Mouse (Mus musculus) heart, embryonic 11.5 days (tissue): ENCODE measurements around the gene Sult6b1. TPM values are rescaled to one million over a fixed set of nuclear protein-coding genes. Genes with fewer than 3 reads are reported as not detected.

Experiments
- ATAC-seq: fragments of 200-750 bp; cut with Nextera tagmentation; replicated peaks from 2 replicates; pipeline ENCODE4 v1.8.0; 2017; ENCODE audit warnings: moderate library complexity; ENCODE audit not compliant: insufficient number of reproducible peaks, low FRiP score, low TSS enrichment
- H3K27ac ChIP-seq: fragments of 300-500 bp; sonication (generic); 2 replicates; pipeline ENCODE4 v1.5.1; 2014; ENCODE audit warnings: mild to moderate bottlenecking, low read depth, low read length
- H3K27me3 ChIP-seq: fragments of 300-500 bp; sonication (generic); 2 replicates; pipeline ENCODE4 v1.6.1; 2014; ENCODE audit warnings: mild to moderate bottlenecking, low read length, mixed read lengths; ENCODE audit not compliant: control insufficient read depth, insufficient read depth
- H3K36me3 ChIP-seq: fragments of 300-500 bp; sonication (generic); 2 replicates; pipeline ENCODE4 v1.6.1; 2014; ENCODE audit warnings: mild to moderate bottlenecking, low read length, moderate library complexity, mixed read lengths; ENCODE audit not compliant: control insufficient read depth, insufficient read depth
- H3K4me1 ChIP-seq: fragments of 300-500 bp; sonication (generic); 2 replicates; pipeline ENCODE4 v1.6.1; 2014; ENCODE audit warnings: low read length; ENCODE audit not compliant: control insufficient read depth, insufficient read depth
- H3K4me2 ChIP-seq: fragments of 300-500 bp; sonication (generic); 2 replicates; pipeline ENCODE4 v1.6.1; 2014; ENCODE audit warnings: mild to moderate bottlenecking, moderate library complexity
- H3K4me3 ChIP-seq: fragments of 300-500 bp; sonication (generic); 2 replicates; pipeline ENCODE4 v1.5.1; 2014; ENCODE audit warnings: low read depth, low read length
- H3K9ac ChIP-seq: fragments of 300-500 bp; sonication (generic); 2 replicates; pipeline ENCODE4 v1.6.1; 2014; ENCODE audit warnings: mild to moderate bottlenecking, low read depth, low read length, moderate library complexity
- H3K9me3 ChIP-seq: fragments of 300-500 bp; sonication (generic); replicated peaks from 2 replicates; pipeline ENCODE4 v1.6.1; 2016; ENCODE audit warnings: low read length; ENCODE audit not compliant: control insufficient read depth
- WGBS: fragments of 180-500 bp; shearing (Covaris S2); extraction: QIAGEN DNeasy Blood & Tissue Kit; methylation state at CpG from one replicate; pipeline ENCODE4 v1.1.7; 2014; ENCODE audit not compliant: insufficient replicate concordance; 5-methylcytosine and 5-hydroxymethylcytosine counted together
- polyA plus RNA-seq: library from polyadenylated mRNA; unstranded; fragments of >200 nt; fragmentation: Nextera tagmentation; extraction: Ambion mirVana; gene quantifications from 2 replicates; pipeline ENCODE4 v1.2.1, GENCODE M21; 2014

The Sult6b1 gene
- polyA plus RNA-seq, 1 experiment from 2014 or later: 0.33 TPM

GRCm38 (mm10) chr17:78935857-78936256 lies 29.1 kb upstream of the Sult6b1 start:
- ATAC-seq: no peak
- Histone ChIP-seq H3K27ac (no peak overlapping the region), H3K4me2 (peak overlapping the region; percentile 83), H3K4me1 (peaks cover 4% of the 10 kb centered on the region; the same call in 1 of the 2 replicates), H3K36me3 (peaks cover 15% of the 10 kb centered on the region), H3K27me3 (no peaks in the 10 kb centered on the region), H3K4me3 (peak overlapping the region; percentile 90), H3K9me3 (no peaks in the 10 kb centered on the region), H3K9ac (peak overlapping the region; percentile 84)
- WGBS: 73% methylated on average over 2 of the region's 2 CpGs

- H3K27ac ChIP-seq: no peak overlapping the region
- no peak overlapping the region for H3K9ac ChIP-seq
- 56% methylated on average over 6 of the region's 6 CpGs for WGBS
These were observed 10.9 kb upstream of the Sult6b1 start for GRCm38 (mm10) chr17:78917696-78918095.

GRCm38 (mm10) chr17:78916899-78917298 lies 10.1 kb upstream of the Sult6b1 start:
- WGBS: 3% methylated on average over 11 of the region's 11 CpGs
- Histone ChIP-seq H3K36me3 (peaks cover 12% of the 10 kb centered on the region), H3K27ac (peak overlapping the region; percentile 86), H3K4me2 (peak overlapping the region; percentile 84), H3K27me3 (no peaks in the 10 kb centered on the region), H3K9ac (peak overlapping the region; percentile 83), H3K4me1 (no peaks in the 10 kb centered on the region), H3K4me3 (peak overlapping the region; percentile 67), H3K9me3 (no peaks in the 10 kb centered on the region)
- no peak for ATAC-seq

More at GRCm38 (mm10) chr17:78917696-78918095, 10.9 kb upstream of the Sult6b1 start:
- H3K9me3 ChIP-seq: no peaks in the 10 kb centered on the region
- H3K36me3 ChIP-seq: peaks cover 12% of the 10 kb centered on the region
- H3K4me1 ChIP-seq: no peaks in the 10 kb centered on the region
- no peak overlapping the region; the same call in 1 of the 2 replicates for H3K4me3 ChIP-seq
- H3K27me3 ChIP-seq: no peaks in the 10 kb centered on the region
- no peak for ATAC-seq
- H3K4me2 ChIP-seq: peak overlapping the region; percentile 84

GRCm38 (mm10) chr17:78916369-78916813 lies 9.6 kb upstream of the Sult6b1 start, which contains the start of gene Cebpzos:
TSS of gene Cebpzos (plus strand) at chr17:78916500.
- under 1% methylated on average over 37 of the region's 37 CpGs for WGBS
- no peaks in the 10 kb centered on the region for H3K4me1 ChIP-seq

GRCm38 (mm10) chr17:78915772-78916171 lies 9.0 kb upstream of the Sult6b1 start:
- Histone ChIP-seq H3K27me3 (no peaks in the 10 kb centered on the region), H3K9ac (peak overlapping the region; percentile 83), H3K4me2 (peak overlapping the region; percentile 84), H3K4me3 (peak overlapping the region; percentile 67), H3K4me1 (no peaks in the 10 kb centered on the region), H3K27ac (peak overlapping the region; percentile 86; the same call in 1 of the 2 replicates), H3K9me3 (no peaks in the 10 kb centered on the region), H3K36me3 (peaks cover 6% of the 10 kb centered on the region)
- WGBS: 49% methylated on average over 6 of the region's 6 CpGs
- ATAC-seq: no peak

More at GRCm38 (mm10) chr17:78916369-78916813, 9.6 kb upstream of the Sult6b1 start, which contains the start of gene Cebpzos:
- Histone ChIP-seq H3K4me2 (peak within 1 kb of the TSS; percentile 84), H3K9me3 (no peaks in the 10 kb centered on the region), H3K27ac (peak within 1 kb of the TSS; percentile 86), H3K36me3 (peaks cover 9% of the 10 kb centered on the region), H3K9ac (peak within 1 kb of the TSS; percentile 83), H3K27me3 (no peaks in the 10 kb centered on the region), H3K4me3 (peak within 1 kb of the TSS; percentile 67)
- peak; percentile 94 for ATAC-seq

- Histone ChIP-seq H3K36me3 (peaks cover 2% of the 10 kb centered on the region), H3K4me3 (no peak overlapping the region), H3K4me1 (no peaks in the 10 kb centered on the region), H3K27me3 (no peaks in the 10 kb centered on the region), H3K9ac (no peak overlapping the region), H3K27ac (no peak overlapping the region), H3K4me2 (no peak overlapping the region), H3K9me3 (no peaks in the 10 kb centered on the region)
- no peak for ATAC-seq
- 70% methylated on average over 3 of the region's 3 CpGs for WGBS
These were observed 7.1 kb upstream of the Sult6b1 start for GRCm38 (mm10) chr17:78913921-78914320.

GRCm38 (mm10) chr17:78912861-78913281 lies 6.1 kb upstream of the Sult6b1 start:
- no peaks in the 10 kb centered on the region for H3K9me3 ChIP-seq
- peak overlapping the region; percentile 40; the same call in 1 of the 2 replicates for H3K9ac ChIP-seq
- no peak for ATAC-seq
- no peak overlapping the region for H3K27ac ChIP-seq
- no peaks in the 10 kb centered on the region for H3K36me3 ChIP-seq
- H3K27me3 ChIP-seq: no peaks in the 10 kb centered on the region
- H3K4me3 ChIP-seq: peak overlapping the region; percentile 33
- no peaks in the 10 kb centered on the region for H3K4me1 ChIP-seq
- WGBS: 20% methylated on average over 6 of the region's 6 CpGs
- peak overlapping the region; percentile 59 for H3K4me2 ChIP-seq

GRCm38 (mm10) chr17:78909374-78909773 lies 2.6 kb upstream of the Sult6b1 start:
- no peaks in the 10 kb centered on the region for H3K36me3 ChIP-seq
- H3K27me3 ChIP-seq: no peaks in the 10 kb centered on the region
- no peak overlapping the region for H3K27ac ChIP-seq
- ATAC-seq: no peak
- 69% methylated on average over 2 of the region's 2 CpGs for WGBS
- H3K4me2 ChIP-seq: no peak overlapping the region
- H3K9ac ChIP-seq: no peak overlapping the region
- no peaks in the 10 kb centered on the region for H3K9me3 ChIP-seq
- H3K4me1 ChIP-seq: no peaks in the 10 kb centered on the region
- H3K4me3 ChIP-seq: no peak overlapping the region

GRCm38 (mm10) chr17:78903158-78903557 lies 3.6 kb downstream of the Sult6b1 start:
- H3K27me3 ChIP-seq: no peaks in the 10 kb centered on the region
- H3K4me2 ChIP-seq: no peak overlapping the region
- H3K9me3 ChIP-seq: no peaks in the 10 kb centered on the region
- no peak overlapping the region for H3K27ac ChIP-seq
- no peak for ATAC-seq
- no peaks in the 10 kb centered on the region for H3K4me1 ChIP-seq
- whole genome bisulfite sequencing: 66% methylated on average over 2 of the region's 2 CpGs
- no peak overlapping the region for H3K9ac ChIP-seq
- H3K36me3 ChIP-seq: no peaks in the 10 kb centered on the region
- H3K4me3 ChIP-seq: no peak overlapping the region
